9 mouse cellular contexts compared by ENCODE assay signal in genomic region chr15:43758256-43758655, GRCm38 (mm10).
DNase-seq lines count a peak whose midpoint lies in the region; TF ChIP-seq lines count a peak whose summit lies in the region.
"Had no signal": no experiment of that assay in that cellular context is flagged by ENCODE, and none has a peak within 500 bp of the region (broad histone marks: within the 10 kb centered on the region; RNA-seq: fewer than 3 reads in every experiment).

No protein-coding gene starts in this region.

- no peak overlapping the region for H3K4me3 ChIP-seq in cerebellum, adult 2 months (replicated peaks; ENCODE audit: insufficient read depth, low read depth, low read length)
- H3K4me3 ChIP-seq: embryonic facial prominence, embryonic 15.5 days had no signal

- TF ChIP-seq POLR2A in cerebellum, adult 2 months (IDR thresholded peaks at IDR 0.05; ENCODE audit: borderline replicate concordance, insufficient read depth, low read length): no peak

- DNase-seq in cerebellum, adult 2 months: no peak
- no peak for DNase-seq in cerebellum, postnatal 36 days
- peak; percentile 27 for DNase-seq in layer of hippocampus, adult 11-12 months (ENCODE audit: low spot score)
- no peak for DNase-seq in layer of hippocampus, adult 8-10 months (ENCODE audit: low spot score in 2 of 2)
- peak; percentile 58 for DNase-seq in 416B (ENCODE audit: low read depth)
- DNase-seq in embryo, embryonic 10 days (ENCODE audit: low spot score): peak; percentile 58
- no peak for DNase-seq in urinary bladder, adult 18-20 months (ENCODE audit: low spot score in 2 of 2)
- DNase-seq in thymus, postnatal 10 days (ENCODE audit: low spot score in 2 of 2): no peak

- WGBS in cerebellum, adult 2 months: 24% methylated on average over 3 of the region's 3 CpGs

- H3K27me3 ChIP-seq in cerebellum, adult 2 months (ENCODE audit: control insufficient read depth, insufficient read depth, low read length): no peaks in the 10 kb centered on the region
- H3K27me3 ChIP-seq: embryonic facial prominence, embryonic 15.5 days had no signal

- no peaks in the 10 kb centered on the region for H3K4me1 ChIP-seq in cerebellum, adult 2 months (ENCODE audit: control insufficient read depth, insufficient read depth, low read length)
- H3K4me1 ChIP-seq: embryonic facial prominence, embryonic 15.5 days had no signal

- 0 out of 2 replicates have a peak, but pooled peaks have one; percentile 11 for TF ChIP-seq CTCF in cerebellum, adult 2 months (IDR thresholded peaks at IDR 0.05; ENCODE audit: borderline replicate concordance, insufficient read depth, low read depth, low read length)

- no peak overlapping the region for H3K27ac ChIP-seq in cerebellum, adult 2 months (ENCODE audit: insufficient read depth, low read length)
- H3K27ac ChIP-seq: embryonic facial prominence, embryonic 15.5 days had no signal

Comparison
In these comparisons a context has a peak if more than half of its experiments do, and no peak if none do; other contexts are left out.
1. DNase-seq: peak in layer of hippocampus, adult 11-12 months (single experiment), 416B (single experiment) and embryo, embryonic 10 days (single experiment); none in cerebellum, adult 2 months (0 of 2), cerebellum, postnatal 36 days (0 of 2), layer of hippocampus, adult 8-10 months (0 of 2), urinary bladder, adult 18-20 months (0 of 2) and thymus, postnatal 10 days (0 of 2).